Mouse (Mus musculus) CH12.LX (cell line): ENCODE measurements at regions not wholly inside any gene's neighbourhood (a gene's known extent, or its start where the extent isn't known, plus 50 kb on each side); places are given as distances from the start of the nearest gene placed in this dataset.

Experiments used
- CTCF ChIP-seq, 2 experiments: IDR thresholded peaks in 1 of 2; conservative IDR thresholded peaks in 1 of 2; 2 replicates each; pipeline ENCODE4 v1.5.1; 2011 to 2012; ENCODE audit warnings: low read depth in 2 of 2, low read length in 2 of 2, improper control_type of control experiment in 1 of 2, inconsistent platforms in 1 of 2, mild to moderate bottlenecking in 1 of 2, moderate library complexity in 1 of 2
- E2F4 ChIP-seq: IDR thresholded peaks from 2 replicates; pipeline ENCODE4 v1.6.1; 2011; ENCODE audit warnings: low read depth, low read length, improper control_type of control experiment; ENCODE audit not compliant: insufficient replicate concordance
- EP300 ChIP-seq: IDR thresholded peaks from 2 replicates; pipeline ENCODE4 v1.6.1; 2011; ENCODE audit warnings: low read length, improper control_type of control experiment
- ETS1 ChIP-seq: conservative IDR thresholded peaks from 2 replicates; pipeline ENCODE4 v1.6.1; 2012; ENCODE audit warnings: low read depth, mild to moderate bottlenecking, inconsistent platforms, low read length, improper control_type of control experiment, moderate library complexity
- MEF2A ChIP-seq: IDR thresholded peaks from 2 replicates; pipeline ENCODE4 v1.6.1; 2014; ENCODE audit warnings: low read depth, mild to moderate bottlenecking, inconsistent platforms, low read length, improper control_type of control experiment, borderline replicate concordance
- POLR2A ChIP-seq: IDR thresholded peaks from 2 replicates; pipeline ENCODE4 v1.6.1; 2011; ENCODE audit warnings: low read depth, mild to moderate bottlenecking, improper control_type of control experiment, low read length
- RCOR1 ChIP-seq: conservative IDR thresholded peaks from 2 replicates; pipeline ENCODE4 v1.6.1; 2012; ENCODE audit warnings: low read depth, mild to moderate bottlenecking, inconsistent platforms, low read length, improper control_type of control experiment
- SMC3 ChIP-seq: IDR thresholded peaks from 2 replicates; pipeline ENCODE4 v1.6.1; 2011; ENCODE audit warnings: low read depth, low read length, improper control_type of control experiment
- UBTF ChIP-seq: IDR thresholded peaks from 2 replicates; pipeline ENCODE4 v1.6.1; 2012; ENCODE audit warnings: low read depth, mild to moderate bottlenecking, inconsistent platforms, low read length, improper control_type of control experiment, moderate library complexity
- ZC3H11A ChIP-seq: IDR thresholded peaks from 2 replicates; pipeline ENCODE4 v1.6.1; 2012; ENCODE audit warnings: low read depth, mild to moderate bottlenecking, inconsistent platforms, low read length, improper control_type of control experiment

DNA sequence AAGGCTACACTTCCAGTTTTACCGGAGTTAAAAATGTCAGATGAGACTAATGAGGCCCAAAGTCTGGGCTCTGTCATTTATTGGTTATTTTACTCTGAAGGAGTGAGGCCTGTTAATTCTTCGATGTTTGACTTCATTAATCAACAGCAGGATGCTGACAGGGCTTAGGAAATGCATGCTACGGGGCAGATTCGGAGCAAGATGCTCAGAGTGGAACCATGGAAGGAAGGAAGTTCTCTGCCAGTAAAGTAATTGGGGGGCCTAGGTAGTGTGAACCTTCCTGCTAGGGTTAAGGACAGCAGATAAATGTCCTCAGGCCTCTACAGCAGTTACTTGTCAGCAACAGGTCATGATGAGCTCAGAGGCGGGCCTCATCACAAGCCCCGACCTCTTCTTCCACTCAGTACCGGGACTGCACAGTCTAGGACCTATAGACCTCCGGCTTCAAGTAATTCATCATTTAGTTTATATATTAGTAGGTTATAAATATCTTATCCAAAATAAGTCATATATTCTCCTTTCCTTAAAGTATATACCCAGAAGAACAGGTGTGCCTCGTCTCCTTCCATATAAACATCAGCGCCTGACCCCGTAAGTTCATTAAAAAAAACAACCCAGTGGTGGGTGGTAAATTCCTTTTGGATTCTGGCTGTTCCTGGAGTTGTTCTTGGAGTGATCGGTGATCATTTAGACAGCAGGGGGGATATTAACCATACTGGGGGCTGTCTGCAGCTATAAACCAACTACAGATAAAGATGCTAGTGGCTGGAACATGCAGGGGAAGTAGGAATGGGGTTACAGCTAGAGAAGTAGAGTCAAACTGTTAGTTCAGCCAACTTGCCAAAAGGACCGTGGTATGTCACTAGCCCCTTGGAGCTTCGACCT lies 124.9 kb upstream of the Egflam start:
- TF ChIP-seq E2F4 (no peak), ETS1 (no peak), MEF2A (no peak), CTCF (conservative IDR thresholded peaks at IDR 0.05 in 1 of 2, IDR thresholded peaks at IDR 0.05 in 1 of 2; ENCODE audit: low read depth in 2 of 2, low read length in 2 of 2) (no peak), POLR2A (no peak), RCOR1 (no peak), EP300 (no peak), SMC3 (no peak), UBTF (no peak), ZC3H11A (no peak)
